Mouse (Mus musculus) G1E (cell line): ENCODE measurements around the gene Rps23.

ENCODE experiments used
- CTCF ChIP-seq: IDR thresholded peaks from 2 replicates; pipeline ENCODE4 v1.5.1; 2012; ENCODE audit warnings: low read depth, low read length, inconsistent platforms, mixed read lengths
- POLR2AphosphoS5 ChIP-seq: IDR thresholded peaks from 2 replicates; pipeline ENCODE4 v1.6.1; 2012; ENCODE audit warnings: low read depth, low read length, inconsistent platforms; ENCODE audit not compliant: insufficient replicate concordance

- TF ChIP-seq CTCF: no peak
- no peak for TF ChIP-seq POLR2AphosphoS5
Measured at GRCm38 (mm10) chr13:90890111-90890510, 32.6 kb upstream of the Rps23 start.
